Mouse (Mus musculus): Measurements from ENCODE around the gene Rflnb.
"Not testable (repeated sequence)": the region's sequence is repeated elsewhere in the genome, so short reads cannot be mapped to it uniquely, and the experiment has no call there.

The Rflnb gene

GRCm38 (mm10) chr11:76037581-76038294, 10.2 kb upstream of the Rflnb start:
- peak in 1 of 2 experiments; percentile 24 for DNase-seq (ENCODE audit: low spot score in 2 of 2)

GRCm38 (mm10) chr11:76035182-76035581, 7.6 kb upstream of the Rflnb start:
- no peak for DNase-seq (ENCODE audit: low spot score in 2 of 2)

- DNase-seq (ENCODE audit: low spot score in 2 of 2): peak in 1 of 2 experiments; percentile 40
These were observed 6.3 kb upstream of the Rflnb start for GRCm38 (mm10) chr11:76033836-76034235.

- DNase-seq (ENCODE audit: low spot score in 2 of 2): no peak
These were observed 5.8 kb upstream of the Rflnb start for GRCm38 (mm10) chr11:76033359-76033758.

GRCm38 (mm10) chr11:76028072-76028465, 487 bp upstream of the Rflnb start:
- DNase-seq (ENCODE audit: low spot score in 2 of 2): no peak

GRCm38 (mm10) chr11:76026527-76027138, 949 bp downstream of the Rflnb start:
- DNase-seq (ENCODE audit: low spot score in 2 of 2): no peak

GRCm38 (mm10) chr11:76025080-76025583, 2.5 kb downstream of the Rflnb start:
- DNase-seq (ENCODE audit: low spot score in 2 of 2): no peak

GRCm38 (mm10) chr11:76020916-76021315, 6.7 kb downstream of the Rflnb start:
- no peak for DNase-seq (ENCODE audit: low spot score in 2 of 2)

- DNase-seq (ENCODE audit: low spot score in 2 of 2): no peak
These were observed 7.7 kb downstream of the Rflnb start for GRCm38 (mm10) chr11:76019879-76020278.

GRCm38 (mm10) chr11:76015814-76016213, 11.8 kb downstream of the Rflnb start:
- no peak for DNase-seq (ENCODE audit: low spot score in 2 of 2)

- DNase-seq (ENCODE audit: low spot score in 2 of 2): no peak
These were observed 12.3 kb downstream of the Rflnb start for GRCm38 (mm10) chr11:76015251-76015650.

GRCm38 (mm10) chr11:76010838-76011624, 16.6 kb downstream of the Rflnb start:
- DNase-seq (ENCODE audit: low spot score in 2 of 2): no peak

GRCm38 (mm10) chr11:76009101-76009500, 18.5 kb downstream of the Rflnb start:
- DNase-seq (ENCODE audit: low spot score in 2 of 2): no peak

- DNase-seq (ENCODE audit: low spot score in 2 of 2): no peak
These were observed 19.4 kb downstream of the Rflnb start for GRCm38 (mm10) chr11:76008162-76008561.

GRCm38 (mm10) chr11:76004276-76004675, 23.3 kb downstream of the Rflnb start:
- DNase-seq (ENCODE audit: low spot score in 2 of 2): not testable (repeated sequence)

GRCm38 (mm10) chr11:76001237-76001878, 26.2 kb downstream of the Rflnb start:
- no peak for DNase-seq (ENCODE audit: low spot score in 2 of 2)

GRCm38 (mm10) chr11:76000701-76001100, 26.9 kb downstream of the Rflnb start:
- DNase-seq (ENCODE audit: low spot score in 2 of 2): no peak

- DNase-seq (ENCODE audit: low spot score in 2 of 2): peak; percentile 87 to 88
These were observed 28.0 kb downstream of the Rflnb start, which contains the start of gene 1700016K19Rik for GRCm38 (mm10) chr11:75999440-76000155. TSS of gene 1700016K19Rik (plus strand) at chr11:75999912.

GRCm38 (mm10) chr11:75994357-75994756, 33.2 kb downstream of the Rflnb start:
- no peak for DNase-seq (ENCODE audit: low spot score in 2 of 2)

GRCm38 (mm10) chr11:75992481-75992880, 35.1 kb downstream of the Rflnb start:
- DNase-seq (ENCODE audit: low spot score in 2 of 2): peak; percentile 65 to 66

- peak; percentile 48 for DNase-seq (ENCODE audit: low spot score in 2 of 2)
These were observed 35.7 kb downstream of the Rflnb start for GRCm38 (mm10) chr11:75991911-75992310.
